Mouse (Mus musculus) adrenal gland, postnatal 14 days (tissue): Measurements from ENCODE around the gene Evc2. TPM values are rescaled to one million over a fixed set of nuclear protein-coding genes. Genes with fewer than 3 reads are reported as not detected.

Experiments used
- DNase-seq: peaks from one replicate; pipeline ENCODE4 v3.0.0; 2021; ENCODE audit warnings: mixed read lengths
- long read RNA-seq, 2 experiments: library from polyadenylated mRNA; stranded (forward); transcript quantifications; one replicate each; pipeline ENCODE4 v2.0.0; 2021
- total RNA-seq: library from RNA; stranded (reverse); gene quantifications from 2 replicates; pipeline ENCODE4 v1.2.3, GENCODE M21; 2021

Evc2 gene
- 12.7 and 14.8 TPM in 2 replicates for total RNA-seq
- long read RNA-seq, experiment 1, full-length matches to known transcripts, result 9 of 27 reads
- long read RNA-seq, experiment 1, partial matches to known transcripts, result 3 of 27 reads
- long read RNA-seq, experiment 1, other reads (novel, unspliced or antisense), result 15 of 27 reads
- long read RNA-seq, experiment 2, full-length matches to known transcripts, result 5 of 20 reads
- long read RNA-seq, experiment 2, partial matches to known transcripts, result 5 of 20 reads
- long read RNA-seq, experiment 2, other reads (novel, unspliced or antisense), result 10 of 20 reads

GRCm38 (mm10) chr5:37338288-37338687 is at the start of gene Evc2:
Gene Evc2 (plus strand): TSS chr5:37338499.
- DNase-seq, result peak; percentile 85

- peak; percentile 43 for DNase-seq
Measured at GRCm38 (mm10) chr5:37289236-37289635, 49.1 kb upstream of the Evc2 start.

- peak; percentile 28 for DNase-seq
Measured at GRCm38 (mm10) chr5:37290983-37291382, 47.3 kb upstream of the Evc2 start.

- DNase-seq, result no peak
Measured at GRCm38 (mm10) chr5:37296717-37297116, 41.6 kb upstream of the Evc2 start.

- peak; percentile 63 for DNase-seq
Measured at GRCm38 (mm10) chr5:37298370-37298769, 39.9 kb upstream of the Evc2 start.

- no peak for DNase-seq
Measured at GRCm38 (mm10) chr5:37310026-37310425, 28.3 kb upstream of the Evc2 start.

- no peak for DNase-seq
Measured at GRCm38 (mm10) chr5:37312980-37313722, 25.1 kb upstream of the Evc2 start.

GRCm38 (mm10) chr5:37318715-37319114 is 19.6 kb upstream of the Evc2 start:
- no peak for DNase-seq

- DNase-seq, result no peak
Measured at GRCm38 (mm10) chr5:37320174-37320573, 18.1 kb upstream of the Evc2 start.

GRCm38 (mm10) chr5:37320761-37321160 is 17.5 kb upstream of the Evc2 start:
- no peak for DNase-seq

GRCm38 (mm10) chr5:37326675-37327074 is 11.6 kb upstream of the Evc2 start:
- DNase-seq, result no peak

- DNase-seq, result no peak
Measured at GRCm38 (mm10) chr5:37330449-37331132, 7.7 kb upstream of the Evc2 start.

GRCm38 (mm10) chr5:37331133-37331505 is 7.2 kb upstream of the Evc2 start:
- no peak for DNase-seq

- no peak for DNase-seq
Measured at GRCm38 (mm10) chr5:37332066-37332465, 6.2 kb upstream of the Evc2 start.

GRCm38 (mm10) chr5:37335061-37335460 is 3.2 kb upstream of the Evc2 start:
- DNase-seq, result no peak

GRCm38 (mm10) chr5:37336485-37337105 is 1.7 kb upstream of the Evc2 start, which contains the start of gene Evc:
Gene Evc (minus strand): TSS chr5:37336894.
- peak; percentile 78 for DNase-seq

- DNase-seq, result no peak
Measured at GRCm38 (mm10) chr5:37337696-37338095, 603 bp upstream of the Evc2 start.

GRCm38 (mm10) chr5:37343962-37344361 is 5.7 kb downstream of the Evc2 start:
- no peak for DNase-seq

- DNase-seq, result no peak
Measured at GRCm38 (mm10) chr5:37351791-37352190, 13.5 kb downstream of the Evc2 start.

GRCm38 (mm10) chr5:37354385-37354784 is 16.1 kb downstream of the Evc2 start:
- peak; percentile 64 for DNase-seq

- no peak for DNase-seq
Measured at GRCm38 (mm10) chr5:37356027-37356426, 17.7 kb downstream of the Evc2 start.

- DNase-seq, result no peak
Measured at GRCm38 (mm10) chr5:37362618-37363017, 24.3 kb downstream of the Evc2 start.

- DNase-seq, result no peak
Measured at GRCm38 (mm10) chr5:37363284-37363683, 25.0 kb downstream of the Evc2 start.
